Mouse (Mus musculus) layer of hippocampus, adult 18-20 months (tissue): ENCODE measurements around the gene Cyp2ab1. TPM values are rescaled to one million over a fixed set of nuclear protein-coding genes. Genes with fewer than 3 reads are reported as not detected.
"Not testable (repeated sequence)": the region's sequence is repeated elsewhere in the genome, so short reads cannot be mapped to it uniquely, and the experiment has no call there.

ENCODE experiments used
- DNase-seq, 2 experiments: peaks; one replicate each; pipeline ENCODE4 v3.0.0; 2022; ENCODE audit warnings: low spot score in 2 of 2
- long read RNA-seq: library from polyadenylated mRNA; stranded (forward); transcript quantifications from one replicate; pipeline ENCODE4 v2.0.0, GENCODE M21; 2021
- total RNA-seq, 2 experiments: library from RNA; stranded (reverse); gene quantifications; 2 replicates each; pipeline ENCODE4 v1.2.3; 2021

Gene Cyp2ab1
- total RNA-seq: not detected
- long read RNA-seq: 0 reads

DNA sequence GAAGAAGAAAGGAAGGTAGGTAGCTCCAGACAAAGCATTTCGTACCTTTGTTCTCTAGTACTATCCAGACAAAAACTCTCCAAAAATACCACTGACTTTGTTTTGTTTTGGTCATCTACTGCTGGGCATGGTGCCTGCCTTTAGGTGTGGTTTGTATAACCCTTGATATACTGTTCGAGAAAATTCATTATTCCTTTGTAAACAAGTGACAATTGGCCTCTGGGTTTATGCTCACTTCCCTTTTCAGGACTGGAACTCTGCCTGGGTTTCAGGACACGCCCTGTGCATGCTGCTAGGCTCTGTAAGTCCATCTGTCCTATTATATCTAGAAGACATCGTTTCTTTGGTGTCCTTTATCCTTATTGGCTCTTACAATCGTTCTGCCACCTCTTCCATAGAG lies at the start of gene Cyp2ab1:
Gene Cyp2ab1, minus strand, starts transcription at position 119 of the 400 bp plus-strand sequence.
- DNase-seq: no peak

DNA sequence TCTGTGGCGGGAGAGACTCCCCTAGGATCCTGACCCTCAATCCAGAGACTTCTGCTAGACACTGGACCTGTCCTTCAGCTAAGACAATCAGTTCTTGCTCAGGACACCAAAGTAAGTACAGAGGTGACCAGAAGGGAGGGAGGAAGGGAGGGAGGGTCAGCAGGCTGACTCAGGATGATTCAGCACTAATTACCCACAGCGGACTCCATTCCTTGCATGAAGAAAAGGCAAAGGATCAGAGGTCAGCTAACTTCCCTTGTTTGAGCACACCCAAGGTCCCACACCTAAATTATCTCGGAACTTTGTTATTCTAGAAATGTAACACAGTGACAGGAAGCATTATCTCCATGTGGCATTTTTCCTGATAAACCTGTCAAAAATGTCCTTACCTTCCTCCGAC lies 46.5 kb upstream of the Cyp2ab1 start:
- DNase-seq: no peak

GRCm38 (mm10) chr16:20368221-20368620 lies 43.0 kb upstream of the Cyp2ab1 start:
- no peak for DNase-seq

DNA sequence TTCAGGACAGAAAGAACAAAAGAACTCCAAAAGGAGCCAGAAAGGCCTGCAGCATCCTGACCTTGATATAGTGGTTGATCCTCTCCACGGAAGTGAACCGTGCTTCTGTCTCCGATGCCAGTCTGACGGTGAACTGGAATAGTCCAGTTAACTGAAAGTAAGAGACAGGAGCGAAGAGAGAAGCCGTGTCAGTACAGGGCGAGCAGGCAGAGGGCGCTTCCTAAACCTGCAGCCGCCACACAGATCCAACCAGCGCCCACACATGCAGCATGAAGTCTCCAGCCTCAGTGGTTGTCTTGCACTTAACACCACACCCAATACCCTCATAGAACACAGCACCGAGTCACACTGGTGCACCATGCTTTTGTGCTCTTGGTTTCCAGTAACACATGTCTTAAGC lies 36.9 kb upstream of the Cyp2ab1 start:
- no peak for DNase-seq

DNA sequence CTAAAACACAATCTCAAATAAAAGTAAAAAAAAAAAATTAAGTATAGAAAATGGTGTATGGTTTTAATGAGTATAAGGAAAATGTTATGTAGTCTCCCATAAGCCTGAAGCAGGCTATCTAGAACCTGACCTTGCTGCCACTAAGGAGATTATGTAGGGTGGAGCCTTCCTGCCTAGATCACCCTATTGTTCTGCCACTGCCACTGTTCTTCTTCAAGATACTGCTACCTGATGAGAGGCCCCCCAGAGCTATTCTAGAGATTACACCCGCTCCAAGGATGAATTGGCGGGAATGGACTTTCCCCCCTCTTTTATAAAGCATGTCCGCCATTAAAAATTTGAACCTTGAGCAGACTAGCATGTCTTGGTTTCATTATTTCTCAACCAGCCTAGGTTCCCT lies 36.3 kb upstream of the Cyp2ab1 start:
- DNase-seq: not testable (repeated sequence)

DNA sequence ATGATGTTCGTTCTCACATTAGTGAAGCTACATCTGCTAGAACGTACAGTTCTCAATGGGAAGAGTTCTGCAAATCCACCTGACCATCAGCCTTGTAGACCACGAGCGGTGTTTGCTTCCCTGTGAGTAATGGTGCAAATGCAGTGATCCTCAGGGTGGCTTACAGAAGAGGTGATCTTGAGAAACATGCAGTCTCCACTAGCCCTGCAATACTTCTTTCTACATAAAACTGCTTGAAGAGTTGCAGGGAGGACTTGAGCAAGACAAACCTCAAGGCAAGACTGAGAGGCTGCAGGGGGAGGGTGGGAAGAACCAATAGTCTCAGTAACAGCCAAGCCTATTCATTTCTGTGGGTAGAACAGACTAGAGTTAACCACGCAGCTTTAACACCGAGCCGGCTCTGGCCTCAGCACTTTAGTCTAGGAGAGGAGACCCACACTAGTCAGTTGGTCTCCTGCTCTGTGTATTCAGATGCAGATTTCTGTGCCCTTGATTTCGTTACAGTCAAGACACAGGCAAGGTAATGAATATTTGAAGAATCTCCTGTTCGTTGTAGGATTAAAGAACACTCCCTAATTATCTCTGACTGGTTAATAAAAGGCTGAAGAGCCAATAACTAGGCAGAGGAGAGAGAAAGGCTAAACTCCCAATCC lies 34.6 kb upstream of the Cyp2ab1 start:
- DNase-seq: no peak

DNA sequence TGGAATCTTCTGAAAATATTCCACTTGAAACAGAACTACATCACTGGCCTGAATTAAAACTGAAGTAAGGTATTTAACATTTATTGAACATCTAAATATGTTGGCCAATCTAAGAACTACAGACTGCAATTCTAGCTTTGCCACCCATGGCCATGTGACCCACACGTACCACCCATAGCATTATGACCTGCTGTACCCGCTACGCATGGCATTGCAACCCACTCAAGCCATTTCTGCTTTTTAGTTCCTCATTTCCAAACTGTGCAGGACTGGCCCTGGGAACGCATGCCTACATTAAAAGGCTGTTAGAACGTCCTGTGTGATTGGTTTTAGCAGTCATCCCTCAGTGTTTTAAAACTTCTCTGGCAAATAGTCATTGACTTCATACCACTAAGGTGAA lies 32.6 kb upstream of the Cyp2ab1 start:
- DNase-seq: no peak

DNA sequence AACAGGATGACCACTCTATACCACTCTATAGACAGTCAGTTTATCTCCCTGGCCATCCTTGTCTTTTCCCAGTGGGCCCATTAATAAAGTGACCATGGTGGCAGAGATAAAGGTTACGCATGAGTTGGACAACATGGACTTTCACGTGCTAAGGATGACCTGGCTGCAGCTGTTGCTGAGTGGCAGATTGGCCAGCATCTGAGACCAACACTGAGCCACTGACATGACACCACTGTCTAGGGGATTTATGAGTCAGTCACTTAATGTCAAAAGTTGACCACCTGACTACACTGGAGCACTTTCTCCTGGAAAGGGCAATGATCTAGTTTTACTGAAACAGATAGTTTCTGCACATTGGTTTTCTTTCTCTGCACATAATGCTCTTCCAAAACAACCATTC lies 29.6 kb upstream of the Cyp2ab1 start:
- no peak for DNase-seq

- DNase-seq: no peak
Measured at GRCm38 (mm10) chr16:20354011-20354410, 28.8 kb upstream of the Cyp2ab1 start.

DNA sequence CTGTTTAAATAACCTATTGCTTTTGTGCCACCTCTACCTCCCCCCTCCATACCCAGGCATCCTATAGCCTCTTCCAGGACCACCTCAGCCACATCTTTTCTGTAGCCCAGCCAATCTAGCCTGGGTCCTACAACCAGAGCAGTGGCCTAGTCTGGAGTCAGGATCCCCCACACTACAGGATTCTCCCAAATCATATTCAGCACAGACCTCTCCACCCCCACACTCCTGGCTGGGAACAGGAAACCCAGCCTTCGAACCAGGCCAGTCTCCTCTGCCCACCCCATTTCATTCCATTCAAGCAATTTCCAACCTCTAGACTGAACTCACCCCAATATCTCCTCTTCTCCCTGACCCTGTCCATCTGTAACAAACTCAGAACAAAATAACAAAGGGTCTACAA lies 20.3 kb upstream of the Cyp2ab1 start:
- no peak for DNase-seq

- DNase-seq: peak; percentile 72 to 90
Measured at GRCm38 (mm10) chr16:20338616-20339015, 13.4 kb upstream of the Cyp2ab1 start.

GRCm38 (mm10) chr16:20334918-20335317 lies 9.7 kb upstream of the Cyp2ab1 start:
- DNase-seq: no peak

DNA sequence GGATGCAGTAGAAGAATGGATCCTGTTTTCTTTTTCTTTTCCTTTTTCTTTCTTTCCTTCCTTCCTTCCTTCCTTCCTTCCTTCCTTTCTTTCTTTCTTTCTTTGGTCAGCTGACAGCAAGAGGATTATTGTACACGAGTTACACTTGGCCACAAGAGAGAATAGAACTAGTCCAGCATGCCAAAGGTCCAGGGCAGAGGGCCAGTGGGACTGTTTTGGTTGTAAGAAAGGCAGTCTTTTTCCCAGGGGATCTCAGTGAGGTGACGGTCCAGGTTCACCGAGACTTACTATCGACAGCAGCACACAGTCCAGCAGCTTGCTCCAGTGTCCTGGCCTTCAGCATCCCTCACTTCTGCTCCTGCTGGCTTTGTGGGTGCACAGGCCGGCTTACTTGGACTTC lies 3.1 kb upstream of the Cyp2ab1 start:
- DNase-seq: no peak

DNA sequence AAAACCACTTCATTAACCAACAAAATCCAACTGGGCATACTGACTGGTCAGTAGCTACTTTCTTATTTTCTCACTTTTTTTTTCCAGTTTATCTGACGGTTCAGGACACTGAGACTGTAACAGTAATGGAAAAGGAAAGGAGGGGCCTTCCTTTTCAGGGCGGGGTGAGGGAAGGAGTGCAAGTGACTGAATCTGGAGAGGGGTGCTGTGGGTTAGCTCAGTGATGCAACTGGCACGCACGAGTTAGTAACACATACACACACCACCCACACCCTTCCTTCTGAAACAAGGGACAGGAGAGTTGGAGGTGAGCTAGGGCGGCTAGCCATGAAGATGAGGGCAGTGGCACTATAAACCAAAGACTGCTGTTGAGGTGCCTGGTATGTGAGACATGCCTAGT lies 1.3 kb downstream of the Cyp2ab1 start:
- no peak for DNase-seq

- no peak for DNase-seq
Measured at GRCm38 (mm10) chr16:20322274-20322673, 2.9 kb downstream of the Cyp2ab1 start.

DNA sequence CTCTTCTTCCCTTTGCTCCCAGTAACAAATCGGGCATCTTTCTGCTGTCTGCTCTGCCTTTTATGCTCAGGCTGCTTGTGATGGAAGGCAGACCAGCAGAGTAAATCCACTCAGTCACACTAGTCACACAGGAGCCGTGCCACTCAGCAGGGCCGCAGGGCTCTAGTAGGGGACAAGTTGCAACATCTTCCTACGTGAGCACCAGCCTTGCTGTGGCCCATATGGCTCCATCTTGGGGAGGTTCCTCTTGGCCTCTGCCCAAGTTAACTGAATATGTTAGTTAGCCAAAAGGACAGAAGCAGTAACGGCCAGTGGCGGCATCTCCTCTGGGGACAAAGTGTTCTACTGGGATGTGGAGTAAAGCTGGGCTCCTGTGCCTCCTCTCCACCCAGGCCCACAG lies 8.4 kb downstream of the Cyp2ab1 start:
- no peak for DNase-seq

- DNase-seq: no peak
Measured at GRCm38 (mm10) chr16:20315266-20315665, 9.9 kb downstream of the Cyp2ab1 start.

GRCm38 (mm10) chr16:20312272-20312671 lies 12.9 kb downstream of the Cyp2ab1 start:
- DNase-seq: no peak

GRCm38 (mm10) chr16:20301770-20302649 lies 23.2 kb downstream of the Cyp2ab1 start, which contains the start of gene Parl:
Parl (minus strand) TSS chr16:20302387.
- peak; percentile 35 to 84 for DNase-seq

- no peak for DNase-seq
Measured at GRCm38 (mm10) chr16:20300076-20300475, 25.1 kb downstream of the Cyp2ab1 start.

DNA sequence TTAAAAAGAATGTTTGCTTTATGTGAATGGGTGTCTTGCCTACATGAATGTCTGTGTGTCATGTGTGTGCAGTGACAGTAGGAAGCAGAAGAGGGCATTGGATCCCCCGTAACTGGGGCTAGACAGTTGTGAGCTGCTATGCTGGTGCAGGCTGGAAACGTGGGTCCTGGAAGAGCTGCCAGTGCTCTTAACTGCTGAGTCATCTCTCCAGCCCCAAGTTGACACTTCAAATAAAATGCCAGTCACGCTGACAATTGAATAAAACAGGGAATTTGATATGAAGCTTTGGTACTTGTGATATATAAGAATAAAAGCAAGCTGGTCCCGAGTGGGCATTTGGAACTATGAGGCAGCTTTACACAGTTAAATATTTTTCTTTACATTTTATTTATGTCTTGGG lies 45.0 kb downstream of the Cyp2ab1 start:
- peak in 1 of 2 experiments; percentile 19 for DNase-seq

- DNase-seq: no peak
Measured at GRCm38 (mm10) chr16:20279395-20279794, 45.8 kb downstream of the Cyp2ab1 start.

DNA sequence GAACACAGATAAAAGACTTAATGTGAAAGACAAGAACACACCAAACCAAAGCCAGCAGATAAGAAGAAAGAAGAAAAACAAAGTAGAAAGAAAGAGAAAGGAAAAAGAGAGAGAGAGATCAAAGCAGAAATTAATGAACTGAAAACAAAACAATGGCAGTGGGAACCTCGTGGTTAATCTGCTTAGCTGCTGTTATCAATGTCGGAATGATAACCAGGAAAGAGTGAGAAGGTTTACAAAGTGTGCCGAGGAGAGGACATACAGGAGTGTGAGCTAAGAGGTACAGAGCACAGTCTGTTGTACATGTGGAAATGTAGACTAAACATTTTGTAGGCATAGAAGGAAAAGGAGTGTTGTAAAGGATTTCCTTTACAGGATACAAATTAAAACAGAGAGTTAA lies 52.2 kb downstream of the Cyp2ab1 start:
- no peak for DNase-seq
